In the genomic region with DNA sequence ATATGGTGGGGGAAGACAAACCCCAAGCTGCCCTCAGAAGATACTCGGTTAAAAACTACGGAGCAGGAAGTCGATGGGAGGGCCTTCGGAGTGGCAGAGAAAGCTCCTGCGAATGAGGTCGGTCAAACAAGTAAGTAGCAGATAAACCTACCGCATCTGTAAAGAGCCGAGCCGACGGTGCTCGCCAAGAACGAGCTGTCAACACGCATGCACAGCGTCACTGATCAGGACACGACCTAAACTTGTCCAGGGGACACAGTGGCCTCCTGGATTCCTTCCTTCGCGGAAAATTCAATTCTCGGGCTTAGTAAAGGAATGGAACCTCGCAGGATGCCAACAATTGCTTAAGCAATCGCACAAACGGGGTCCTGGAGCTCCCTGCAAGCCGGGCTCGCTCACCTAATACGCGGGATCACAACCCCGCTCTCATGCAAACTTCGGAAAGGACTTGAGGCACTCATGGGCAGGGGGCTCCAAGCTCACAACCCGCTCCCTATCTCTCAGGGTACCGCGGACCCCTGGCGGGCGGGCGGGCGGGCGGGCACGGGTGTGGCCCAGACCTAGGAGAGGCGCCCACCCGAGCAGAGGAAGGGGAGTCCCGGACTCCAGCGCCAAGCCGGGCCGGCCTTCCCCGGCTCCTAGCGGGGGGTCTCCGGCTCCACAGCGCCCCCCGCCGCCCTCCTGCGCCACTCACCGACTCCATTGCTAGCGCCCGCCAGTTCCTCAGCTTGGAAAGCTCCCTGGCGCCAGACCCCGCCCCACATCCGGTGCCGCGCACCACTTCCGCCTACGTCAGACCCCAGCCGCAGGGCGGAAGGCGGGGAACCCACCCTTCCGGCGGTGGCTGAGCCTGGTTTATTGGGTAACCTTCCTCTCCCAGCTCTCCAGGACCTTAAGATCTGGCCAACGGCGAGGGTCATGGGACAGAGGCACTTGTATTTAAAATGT, we compare ENCODE assay signal across 7 mouse cellular contexts. TPM values are rescaled to one million over a fixed set of nuclear protein-coding genes. Genes with fewer than 3 reads are reported as not detected.
DNase-seq lines count a peak whose midpoint lies in the region; ATAC-seq and TF ChIP-seq lines count a peak whose summit lies in the region.

A gene (minus strand): TSS at position 786 of the 948 bp plus-strand sequence.

- peak; percentile 99 for DNase-seq in adrenal gland, postnatal 10 days
- peak; percentile 98 for DNase-seq in embryonic facial prominence, embryonic 10.5 days (ENCODE audit: low spot score)
- peak; percentile 40 for DNase-seq in gonadal fat pad, adult 2 months (ENCODE audit: low read depth)
- DNase-seq in left cerebral cortex, postnatal 4 days: peak; percentile 97

- peaks cover 46% of the 10 kb centered on the region for H3K36me3 ChIP-seq in embryonic facial prominence, embryonic 10.5 days (replicated peaks)
- H3K36me3 ChIP-seq in intestine, postnatal 0 days (ENCODE audit: control insufficient read depth, insufficient read depth): peaks cover 41% of the 10 kb centered on the region
- peaks cover 31% of the 10 kb centered on the region for H3K36me3 ChIP-seq in midbrain, embryonic 12.5 days
- H3K36me3 ChIP-seq in small intestine, adult 2 months (ENCODE audit: control insufficient read depth, insufficient read depth, low read length): peaks cover 32% of the 10 kb centered on the region

- peak; percentile 75 for TF ChIP-seq CTCF in intestine, postnatal 0 days (IDR thresholded peaks at IDR 0.05; ENCODE audit: low read depth)
- TF ChIP-seq CTCF in small intestine, adult 2 months (IDR thresholded peaks at IDR 0.05; ENCODE audit: extremely low read depth, insufficient read length, insufficient replicate concordance, low read depth, low read length): peak; percentile 13; the same call in 1 of the 2 replicates

- no peaks in the 10 kb centered on the region for H3K9me3 ChIP-seq in embryonic facial prominence, embryonic 10.5 days
- no peaks in the 10 kb centered on the region for H3K9me3 ChIP-seq in intestine, postnatal 0 days (ENCODE audit: control insufficient read depth)
- H3K9me3 ChIP-seq in midbrain, embryonic 12.5 days: no peaks in the 10 kb centered on the region

- no peaks in the 10 kb centered on the region for H3K27me3 ChIP-seq in embryonic facial prominence, embryonic 10.5 days (replicated peaks; ENCODE audit: low read depth, poor library complexity, severe bottlenecking)
- no peaks in the 10 kb centered on the region for H3K27me3 ChIP-seq in intestine, postnatal 0 days (replicated peaks; ENCODE audit: control insufficient read depth, insufficient read depth, low read length)
- H3K27me3 ChIP-seq in midbrain, embryonic 12.5 days: no peaks in the 10 kb centered on the region
- H3K27me3 ChIP-seq in small intestine, adult 2 months (ENCODE audit: control insufficient read depth, insufficient read depth, low read length): no peaks in the 10 kb centered on the region

- peak within 1 kb of the TSS; percentile 92 for H3K27ac ChIP-seq in embryonic facial prominence, embryonic 10.5 days (replicated peaks)
- peak within 1 kb of the TSS; percentile 95 for H3K27ac ChIP-seq in intestine, postnatal 0 days (ENCODE audit: low read depth, low read length)
- peak within 1 kb of the TSS; percentile 81 for H3K27ac ChIP-seq in midbrain, embryonic 12.5 days (replicated peaks)
- H3K27ac ChIP-seq in small intestine, adult 2 months (ENCODE audit: insufficient read depth, low read depth, low read length): peak within 1 kb of the TSS; percentile 86

- peak within 1 kb of the TSS; percentile 74 for H3K4me2 ChIP-seq in intestine, postnatal 0 days (replicated peaks; ENCODE audit: low read depth)
- H3K4me2 ChIP-seq in midbrain, embryonic 12.5 days (replicated peaks): peak within 1 kb of the TSS; percentile 72

- peak within 1 kb of the TSS; percentile 89 for H3K9ac ChIP-seq in intestine, postnatal 0 days (ENCODE audit: low read depth, low read length)
- peak within 1 kb of the TSS; percentile 70 for H3K9ac ChIP-seq in midbrain, embryonic 12.5 days (replicated peaks)

- intact Hi-C loops in left cerebral cortex, postnatal 4 days (cut with DNase I): loop anchor here (5.0 kb wide), 1 partner anchor 36 kb away; no protein-coding TSS in a partner anchor

- peak; percentile 67 for TF ChIP-seq POLR2A in small intestine, adult 2 months (IDR thresholded peaks at IDR 0.05; ENCODE audit: low read depth, low read length)

- H3K4me3 ChIP-seq in embryonic facial prominence, embryonic 10.5 days: peak within 1 kb of the TSS; percentile 87
- peak within 1 kb of the TSS; percentile 86 for H3K4me3 ChIP-seq in intestine, postnatal 0 days (ENCODE audit: low read depth, low read length)
- H3K4me3 ChIP-seq in midbrain, embryonic 12.5 days: peak within 1 kb of the TSS; percentile 68
- peak within 1 kb of the TSS; percentile 95 for H3K4me3 ChIP-seq in small intestine, adult 2 months (ENCODE audit: low read depth, low read length)

- under 1% methylated on average over 66 of the region's 66 CpGs for WGBS in embryonic facial prominence, embryonic 10.5 days
- under 1% methylated on average over 65 of the region's 66 CpGs for WGBS in intestine, postnatal 0 days
- WGBS in midbrain, embryonic 12.5 days: 0% methylated on average over 65 of the region's 66 CpGs
- WGBS in small intestine, adult 2 months: under 1% methylated on average over 65 of the region's 66 CpGs

- H3K4me1 ChIP-seq in embryonic facial prominence, embryonic 10.5 days: peaks cover 24% of the 10 kb centered on the region
- H3K4me1 ChIP-seq in intestine, postnatal 0 days (replicated peaks; ENCODE audit: control insufficient read depth, insufficient read depth, low read length): no peaks in the 10 kb centered on the region
- H3K4me1 ChIP-seq in midbrain, embryonic 12.5 days: peaks cover 9% of the 10 kb centered on the region
- H3K4me1 ChIP-seq in small intestine, adult 2 months (ENCODE audit: control insufficient read depth, insufficient read depth, insufficient read length, low read length): peaks cover 9% of the 10 kb centered on the region

- ATAC-seq in intestine, postnatal 0 days: peak; percentile 93
- peak; percentile 94 for ATAC-seq in midbrain, embryonic 12.5 days (ENCODE audit: low FRiP score, low read depth)

RNA-seq across cellular contexts. Expression of the gene that starts here (rescaled TPM):
- 10 to 100 TPM; 65.7 to 71.5 TPM for total RNA-seq in adrenal gland, postnatal 10 days (2021)
- polyA plus RNA-seq in embryonic facial prominence, embryonic 10.5 days (2016; fragmentation: Nextera tagmentation; extraction: Ambion mirVana): 83.5 and 85.3 TPM in 2 replicates
- 83.3 and 101 TPM in 2 replicates for polyA plus RNA-seq in gonadal fat pad, adult 2 months (2012; rRNA removed)
- polyA plus RNA-seq in intestine, postnatal 0 days (2015; fragmentation: Nextera tagmentation; extraction: Ambion mirVana): 67.0 and 67.3 TPM in 2 replicates
- 10 to 100 TPM; 35.0 to 38.1 TPM for total RNA-seq in left cerebral cortex, postnatal 4 days (2021)
- 83.1 and 85.9 TPM in 2 replicates for polyA plus RNA-seq in midbrain, embryonic 12.5 days (2016; fragmentation: Nextera tagmentation; extraction: Ambion mirVana)
- polyA plus RNA-seq in small intestine, adult 2 months (2012; rRNA removed): 34.0 and 65.7 TPM in 2 replicates

Comparison
In these comparisons a context has a peak if more than half of its experiments do, and no peak if none do; other contexts are left out.
1. Peak in every context shown above with its lines: DNase-seq, ATAC-seq, H3K4me3 ChIP-seq and H3K27ac ChIP-seq.
2. DNase-seq: peak in every context shown above with its lines; median percentile 99 in adrenal gland, postnatal 10 days; 98 in embryonic facial prominence, embryonic 10.5 days; 97 in left cerebral cortex, postnatal 4 days; 40 in gonadal fat pad, adult 2 months.